Mouse (Mus musculus) cerebellum, postnatal 36 days (tissue): ENCODE data around the gene Srsx.
"Not testable (repeated sequence)": the region's sequence is repeated elsewhere in the genome, so short reads cannot be mapped to it uniquely, and the experiment has no call there.

Experiments
- DNase-seq, 2 experiments: peaks; one replicate each; pipeline ENCODE4 v3.0.0; 2021 to 2022; ENCODE audit warnings: mixed read lengths in 2 of 2

The Srsx gene

DNA sequence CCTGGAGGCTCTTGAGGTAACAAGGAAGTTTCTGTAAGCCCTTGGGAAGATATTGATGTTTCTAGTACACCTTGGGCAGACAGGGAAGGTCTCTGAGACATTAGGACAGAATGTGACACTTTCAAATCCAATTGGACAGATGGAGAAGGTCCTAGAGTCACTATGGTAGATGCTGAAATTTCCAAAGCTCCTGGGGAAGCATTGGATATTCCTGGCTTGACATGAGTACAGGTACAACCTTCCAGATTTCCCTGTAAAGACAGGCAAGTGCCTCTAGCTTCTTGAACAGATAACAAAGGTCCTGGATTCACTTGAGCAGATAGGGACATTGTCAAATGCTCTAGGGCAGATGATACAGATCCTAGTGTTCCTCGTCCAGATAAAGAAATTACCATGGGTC is at the start of gene Srsx:
Gene Srsx (minus strand): TSS at position 101 of the 400 bp plus-strand sequence.
- DNase-seq: not testable (repeated sequence)

DNA sequence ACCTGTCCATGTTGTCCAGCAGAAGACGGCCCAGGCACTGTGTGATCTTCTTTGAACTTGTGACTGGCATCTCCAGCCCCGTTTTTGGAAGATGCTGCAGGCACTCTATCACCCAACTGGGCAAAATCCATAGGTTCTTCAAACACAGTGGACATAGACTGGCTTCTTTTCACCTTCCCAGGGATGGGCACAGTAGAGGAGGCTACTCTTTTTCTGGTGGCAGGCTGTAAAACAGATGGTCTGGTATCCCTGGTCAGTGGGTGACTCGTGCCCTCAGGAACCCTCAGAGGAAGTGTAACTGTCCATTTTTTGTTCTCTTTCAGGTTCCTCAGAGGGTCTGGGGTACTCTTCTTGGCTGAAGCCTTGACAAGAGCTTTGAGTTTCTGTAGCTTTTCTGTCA is 24.5 kb upstream of the Srsx start, which contains the start of gene Gm17577:
Gene Gm17577 (minus strand): TSS at position 101 of the 400 bp plus-strand sequence.
- not testable (repeated sequence) for DNase-seq
